Mouse (Mus musculus) heart, postnatal 25 days (tissue): ENCODE results near the gene Fubp1. TPM values are rescaled to one million over a fixed set of nuclear protein-coding genes. Genes with fewer than 3 reads are reported as not detected.

Source experiments
- DNase-seq: peaks from one replicate; pipeline ENCODE4 v3.0.0; 2022; ENCODE audit warnings: low spot score
- intact Hi-C: fragments of 180-260 bp; cut with DNase I; formaldehyde crosslinking; loops from one replicate; pipeline ENCODE4 v1.15.1; 2025
- total RNA-seq, 2 experiments: library from RNA; stranded (reverse); gene quantifications; 2 replicates each; pipeline ENCODE4 v1.2.3; 2021

Gene Fubp1
- total RNA-seq, 2 experiments from 2014 or later = 54.6 to 58.4 TPM

DNA sequence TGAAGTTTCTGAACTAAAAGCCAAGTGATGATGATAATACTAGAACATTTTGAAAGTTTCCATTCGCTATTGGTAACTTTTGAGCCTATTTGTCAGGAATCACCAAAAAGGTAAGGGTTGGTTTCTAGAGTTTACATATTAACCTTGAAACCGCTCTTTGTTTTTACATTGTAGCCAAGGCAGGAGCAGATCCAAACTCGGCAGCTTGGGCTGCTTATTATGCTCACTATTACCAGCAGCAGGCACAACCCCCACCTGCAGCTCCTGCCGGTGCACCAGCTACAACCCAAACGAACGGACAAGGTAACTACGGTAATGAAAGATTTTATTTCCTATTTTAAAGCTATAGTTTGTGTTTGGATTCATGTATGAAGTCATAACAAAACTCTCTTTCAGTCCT lies 15.7 kb downstream of the Fubp1 start:
- intact Hi-C loops = no loop called here
- no peak for DNase-seq

DNA sequence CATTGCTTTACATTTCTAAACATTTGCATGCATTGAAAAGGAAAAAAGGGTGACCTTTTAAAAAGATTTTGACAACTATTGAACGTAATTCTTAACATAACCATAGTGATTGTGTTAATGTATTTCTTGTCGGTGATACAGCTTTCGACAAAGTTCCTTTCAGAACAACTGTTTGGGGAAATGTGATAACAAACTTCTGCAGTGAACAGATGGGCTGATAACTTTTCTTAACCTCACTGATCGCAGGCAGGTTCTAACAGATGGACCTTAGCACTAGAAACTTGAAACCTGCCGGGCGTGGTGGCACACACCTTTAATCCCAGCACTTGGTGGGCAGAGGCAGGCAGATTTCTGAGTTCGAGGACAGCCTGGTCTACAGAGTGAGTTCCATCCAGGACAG lies 18.6 kb downstream of the Fubp1 start:
- no peak for DNase-seq
- intact Hi-C loops = no loop called here

DNA sequence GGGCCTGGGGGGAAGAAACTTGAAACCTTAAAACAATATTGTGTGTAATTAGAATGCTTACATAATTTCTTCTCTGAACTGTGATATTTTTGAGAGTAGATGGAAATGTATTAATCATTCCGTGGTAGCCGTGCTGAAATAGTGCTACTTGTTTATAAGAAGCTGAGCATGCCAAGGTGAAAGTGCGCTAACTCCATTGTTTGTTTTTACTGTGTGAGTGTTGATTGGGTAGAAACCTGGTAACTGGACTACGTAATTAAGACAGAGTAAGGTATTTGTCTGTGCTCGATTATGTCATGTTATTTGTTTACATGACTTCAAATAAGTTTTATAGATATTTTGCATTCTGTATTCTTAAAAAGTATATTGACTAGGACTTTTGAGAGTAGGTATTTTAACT lies 19.0 kb downstream of the Fubp1 start:
- intact Hi-C loops = no loop called here

DNA sequence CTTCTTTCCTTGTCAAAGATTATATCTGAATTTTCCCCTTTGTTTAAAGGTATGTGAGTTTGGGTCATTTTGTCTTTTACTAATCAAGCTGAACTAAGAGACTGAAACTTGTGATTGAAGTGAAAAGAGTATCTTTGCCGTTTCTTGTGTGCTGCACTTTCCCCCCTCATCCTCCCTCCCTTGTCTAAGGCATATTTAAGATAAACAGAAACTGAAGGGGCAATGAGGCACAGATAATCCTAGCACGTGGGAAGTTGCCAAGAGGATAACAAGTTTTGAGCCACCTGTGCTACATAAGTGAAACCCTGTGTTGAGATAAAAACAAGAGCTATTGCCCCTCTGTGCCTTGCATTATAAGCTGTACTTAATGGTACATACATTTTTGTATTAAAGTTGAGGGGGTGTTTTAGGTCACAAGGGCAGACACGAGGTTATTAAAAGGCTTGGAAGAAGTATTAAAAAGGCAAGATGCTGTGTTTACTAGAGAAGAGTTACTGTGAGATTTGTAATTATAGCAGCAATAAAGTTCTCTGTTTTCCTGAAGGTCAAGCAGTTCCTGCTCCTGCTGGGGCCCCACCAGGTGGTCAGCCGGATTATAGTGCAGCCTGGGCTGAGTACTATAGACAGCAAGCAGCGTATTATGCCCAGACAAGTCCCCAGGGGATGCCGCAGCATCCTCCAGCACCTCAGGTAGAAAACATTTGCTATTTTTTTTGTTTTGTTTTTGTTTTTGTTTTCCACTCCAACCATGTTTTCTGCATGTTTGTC lies 21.3 kb downstream of the Fubp1 start:
- intact Hi-C loops = no loop called here

More for the DNA sequence above, 19.0 kb downstream of the Fubp1 start:
- DNase-seq = no peak

DNA sequence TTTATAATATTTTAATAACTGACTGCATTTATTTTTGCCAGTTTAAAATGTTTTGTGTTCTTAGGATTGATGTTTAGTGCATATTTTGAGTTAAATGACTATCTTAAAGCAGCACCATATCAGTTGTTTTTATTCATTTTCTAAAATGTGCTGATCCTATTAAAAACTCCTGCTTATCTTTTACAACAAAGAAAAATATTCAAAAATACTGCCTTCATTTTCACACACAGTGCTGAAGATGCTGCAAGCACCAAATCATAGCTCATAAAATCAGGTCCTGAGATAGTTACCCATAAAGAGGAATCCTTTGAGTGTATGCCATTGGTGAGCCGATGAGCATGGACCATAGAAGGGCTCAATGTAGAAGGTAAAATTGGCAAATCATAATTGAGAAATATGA lies 25.0 kb downstream of the Fubp1 start:
- no peak for DNase-seq
- intact Hi-C loops = loop anchor here (2.0 kb wide), 1 partner anchor 16 kb away; no protein-coding TSS in a partner anchor

More for the DNA sequence above, 21.3 kb downstream of the Fubp1 start:
- no peak for DNase-seq

DNA sequence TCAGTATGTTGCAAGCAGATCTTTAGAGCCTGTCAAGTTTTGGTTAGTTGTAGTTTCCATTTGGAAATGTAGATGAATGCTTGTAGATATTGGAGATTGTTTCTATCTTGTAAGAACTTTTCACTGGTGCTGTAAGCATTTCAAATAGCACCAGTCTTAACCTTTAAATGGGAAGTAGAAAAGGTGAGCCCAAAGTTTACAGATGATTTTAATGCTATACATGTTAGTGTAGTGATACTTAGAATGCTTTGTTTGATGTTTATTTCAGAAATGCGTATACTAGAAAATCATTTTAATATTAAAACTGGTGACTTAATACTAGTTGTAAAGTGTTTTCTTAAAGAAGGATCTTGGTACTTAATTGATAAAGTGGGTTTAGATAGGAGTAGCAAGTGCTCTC lies 25.6 kb downstream of the Fubp1 start:
- intact Hi-C loops = loop anchor here (2.0 kb wide), 1 partner anchor 17 kb away; no protein-coding TSS in a partner anchor
- no peak for DNase-seq

DNA sequence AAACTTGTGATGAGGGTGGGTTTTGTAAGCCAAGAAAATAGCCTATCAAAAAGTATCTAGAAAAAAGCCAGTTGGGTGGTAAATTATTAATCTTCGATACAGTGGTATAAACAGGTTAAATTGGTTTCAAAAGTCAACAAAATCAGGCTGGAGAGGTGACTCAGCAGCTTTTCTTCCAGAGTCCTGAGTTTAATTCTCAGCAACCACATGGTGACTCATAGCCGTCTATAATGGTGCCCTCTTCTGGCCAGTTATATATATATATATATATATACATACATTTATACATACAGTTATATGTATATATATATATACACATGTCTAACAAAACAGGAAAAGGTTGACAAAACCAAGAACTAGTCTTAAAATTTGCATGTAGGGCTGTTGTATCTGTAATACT lies 28.6 kb downstream of the Fubp1 start:
- no peak for DNase-seq
- intact Hi-C loops = no loop called here

DNA sequence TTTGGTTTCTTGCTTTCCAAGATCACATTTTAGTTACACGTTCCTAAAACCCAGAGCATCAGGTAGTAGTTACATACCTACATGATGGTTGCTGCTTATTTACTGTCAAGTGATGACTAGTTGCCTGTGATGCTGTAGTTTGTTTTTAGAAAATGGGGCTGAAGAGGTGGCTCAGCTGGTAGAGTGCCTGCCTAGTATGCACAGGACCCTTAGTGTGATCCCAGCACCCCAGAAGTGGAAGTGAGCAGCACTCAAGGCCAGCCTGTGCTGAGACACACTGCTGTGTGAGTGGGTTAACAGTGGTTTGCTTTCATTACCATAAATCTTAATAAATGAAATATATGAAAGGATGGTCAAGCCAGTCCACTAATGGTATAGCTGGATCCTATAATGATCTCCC lies 29.4 kb downstream of the Fubp1 start:
- DNase-seq = no peak
- intact Hi-C loops = no loop called here

DNA sequence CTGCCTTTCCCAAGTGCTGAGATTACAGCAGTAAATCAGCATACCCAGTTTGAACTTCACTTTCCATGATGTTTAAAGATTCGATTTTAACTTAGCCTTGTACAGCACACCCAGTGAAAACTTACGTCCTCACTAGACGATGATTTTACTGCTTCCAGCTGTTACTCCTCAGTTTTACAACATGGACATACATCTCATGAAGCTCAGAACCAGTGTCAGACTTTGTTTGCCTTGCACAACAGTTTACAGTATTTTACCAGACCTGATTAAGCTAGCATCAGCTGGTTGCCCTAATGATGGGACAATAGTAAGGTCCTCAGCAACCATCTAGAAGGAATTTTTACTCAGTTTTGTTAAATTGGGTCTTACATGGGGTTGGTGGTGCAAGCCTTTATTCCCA lies 30.9 kb downstream of the Fubp1 start:
- no peak for DNase-seq
- intact Hi-C loops = no loop called here

DNA sequence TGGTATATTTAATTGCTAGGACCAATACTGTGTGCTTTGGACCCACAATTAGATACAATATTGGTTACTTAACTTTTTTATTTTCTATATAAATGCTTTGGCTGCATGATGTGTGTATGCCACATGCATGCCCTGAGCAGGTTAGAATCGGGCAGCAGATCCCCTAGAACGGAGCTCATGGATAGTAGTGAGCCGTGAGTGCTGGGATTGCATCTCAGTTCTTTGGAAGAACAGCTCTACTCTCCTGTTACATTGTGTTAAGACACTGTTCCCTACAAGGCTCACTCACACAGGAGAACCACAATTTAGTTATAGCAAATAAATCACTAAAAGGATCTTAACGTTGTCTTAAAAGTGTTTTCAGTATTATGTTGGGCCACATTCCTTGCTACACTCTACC lies 33.1 kb downstream of the Fubp1 start:
- intact Hi-C loops = no loop called here
- DNase-seq = no peak

DNA sequence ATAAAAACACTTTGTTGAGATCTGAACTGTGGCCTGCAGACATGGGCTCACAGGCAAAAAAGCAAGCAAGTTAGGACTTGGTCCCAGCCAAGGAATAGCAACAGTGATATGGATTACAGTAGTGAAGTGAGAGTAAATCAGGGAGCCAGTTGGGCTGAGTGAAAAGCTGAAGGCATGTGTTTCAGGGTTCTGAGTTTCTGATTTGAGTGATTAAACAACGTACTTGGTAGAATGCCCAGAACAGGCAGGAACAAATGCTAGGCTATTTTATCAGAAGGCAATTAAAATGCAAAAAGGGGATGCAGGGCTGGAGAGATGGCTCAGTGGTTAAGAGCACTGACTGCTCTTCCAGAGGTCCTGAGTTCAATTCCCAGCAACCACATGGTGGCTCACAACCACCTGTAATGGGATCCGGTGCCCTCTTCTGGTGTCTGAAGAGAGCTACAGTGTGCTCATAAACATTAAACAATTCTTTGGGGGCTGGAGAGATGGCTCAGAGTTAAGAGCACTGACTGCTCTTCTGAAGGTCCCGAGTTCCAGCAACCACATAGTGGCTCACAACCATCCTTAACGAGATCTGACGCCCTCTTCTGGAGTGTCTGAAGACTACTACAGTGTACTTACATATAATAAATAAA lies 35.2 kb downstream of the Fubp1 start:
- intact Hi-C loops = no loop called here

DNA sequence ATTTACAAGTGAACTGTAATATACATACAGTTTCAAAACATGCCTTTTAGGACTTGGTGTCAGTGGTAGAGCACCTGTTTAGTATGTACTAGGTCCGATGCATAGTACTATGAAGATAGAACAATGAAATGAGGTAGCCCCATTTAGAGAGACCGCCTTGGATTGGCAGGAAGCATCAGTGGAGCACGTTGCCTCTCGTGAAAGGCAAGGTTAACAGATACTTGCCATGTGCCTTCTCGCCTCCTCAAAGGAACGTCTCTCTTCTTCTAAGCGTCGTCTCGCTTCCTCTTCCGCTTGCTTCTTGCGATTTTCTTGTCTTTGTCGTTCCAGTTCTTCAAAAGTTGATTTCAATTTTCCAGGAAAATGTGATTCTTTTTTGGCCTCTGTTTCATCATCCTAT lies 37.5 kb downstream of the Fubp1 start:
- intact Hi-C loops = no loop called here
- DNase-seq = no peak

More for the DNA sequence above, 35.2 kb downstream of the Fubp1 start:
- DNase-seq = no peak

DNA sequence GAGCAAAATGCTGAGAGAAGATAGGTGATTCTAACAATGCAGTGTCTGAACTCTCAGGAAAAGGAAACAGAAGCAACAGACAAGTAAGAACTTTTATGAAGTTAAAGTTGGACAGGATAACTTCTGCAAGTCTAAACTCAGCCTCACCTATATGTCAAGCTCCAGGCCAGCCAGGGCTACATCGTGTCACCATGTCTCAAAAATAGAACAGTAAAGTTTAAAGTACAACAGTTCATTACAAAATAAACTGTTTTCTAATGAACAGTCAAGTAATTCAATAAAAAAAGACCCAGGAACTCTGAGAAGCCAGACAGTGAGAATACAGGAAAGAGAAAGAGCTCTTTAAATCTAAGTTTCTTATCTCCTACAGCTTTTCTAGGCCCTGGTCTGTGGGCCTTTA lies 40.3 kb downstream of the Fubp1 start:
- intact Hi-C loops = no loop called here

DNA sequence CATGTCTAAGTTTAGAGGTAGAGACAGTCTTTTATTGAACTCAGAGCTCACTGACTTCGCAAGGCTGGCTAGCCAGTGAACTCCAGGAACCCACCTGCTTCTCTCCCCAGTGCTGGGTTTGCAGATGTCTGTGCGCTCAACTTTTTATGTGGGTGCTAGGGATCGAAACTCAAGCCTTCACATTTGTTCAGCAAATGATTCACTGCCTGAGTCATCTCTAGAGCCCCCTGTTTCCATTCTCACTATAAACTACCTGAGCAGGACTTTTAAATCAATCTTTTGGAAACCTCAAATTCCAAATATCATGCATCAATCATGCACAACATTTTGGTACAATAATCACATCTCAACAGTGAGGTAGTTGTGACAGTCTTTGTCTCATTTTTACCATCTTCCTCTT lies 47.3 kb downstream of the Fubp1 start:
- DNase-seq = no peak
- intact Hi-C loops = no loop called here

More for the DNA sequence above, 40.3 kb downstream of the Fubp1 start:
- no peak for DNase-seq

DNA sequence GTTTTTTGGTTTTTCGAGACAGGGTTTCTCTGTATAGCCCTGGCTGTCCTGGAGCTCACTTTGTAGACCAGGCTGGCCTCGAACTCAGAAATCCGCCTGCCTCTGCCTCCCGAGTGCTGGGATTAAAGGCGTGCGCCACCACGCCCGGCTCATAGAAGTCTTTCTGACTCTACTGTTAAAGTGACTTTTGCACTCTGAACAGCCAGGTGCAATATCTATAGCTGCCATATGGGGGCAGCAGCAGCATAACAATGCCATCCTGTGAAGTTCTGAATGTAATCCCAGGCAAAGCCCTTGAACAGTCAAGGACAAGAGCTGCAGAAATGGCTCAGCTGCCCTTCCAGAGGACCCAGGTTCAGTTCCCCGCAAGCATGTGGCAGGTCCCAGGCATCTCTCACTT lies 49.2 kb downstream of the Fubp1 start:
- DNase-seq = peak; percentile 35
- intact Hi-C loops = loop anchor here (2.0 kb wide), 1 partner anchor 49 kb away; no protein-coding TSS in a partner anchor

DNA sequence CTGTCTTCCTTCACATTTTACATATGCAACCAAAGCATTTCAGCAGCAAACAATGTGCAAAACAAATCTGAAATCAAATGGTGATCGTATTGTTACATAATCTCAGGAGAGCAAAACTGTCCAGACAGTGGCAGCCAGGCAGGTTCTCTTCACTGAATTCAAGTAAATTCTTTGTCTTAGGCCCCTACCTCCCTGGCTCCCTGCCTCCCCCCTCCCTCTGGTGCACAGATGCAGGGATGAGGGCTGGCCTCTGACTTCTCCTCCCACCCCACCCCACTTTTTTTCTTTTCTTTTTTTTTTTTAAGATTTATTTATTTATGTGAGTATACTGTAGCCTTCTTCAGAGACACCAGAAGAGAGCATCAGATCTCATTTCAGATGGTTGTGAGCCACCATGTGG lies 50.1 kb downstream of the Fubp1 start:
- DNase-seq = no peak
- intact Hi-C loops = loop anchor here (1.0 to 10.0 kb wide), 3 partner anchors 55 to 494 kb away; partner anchors contain the start of gene Zzz3

DNA sequence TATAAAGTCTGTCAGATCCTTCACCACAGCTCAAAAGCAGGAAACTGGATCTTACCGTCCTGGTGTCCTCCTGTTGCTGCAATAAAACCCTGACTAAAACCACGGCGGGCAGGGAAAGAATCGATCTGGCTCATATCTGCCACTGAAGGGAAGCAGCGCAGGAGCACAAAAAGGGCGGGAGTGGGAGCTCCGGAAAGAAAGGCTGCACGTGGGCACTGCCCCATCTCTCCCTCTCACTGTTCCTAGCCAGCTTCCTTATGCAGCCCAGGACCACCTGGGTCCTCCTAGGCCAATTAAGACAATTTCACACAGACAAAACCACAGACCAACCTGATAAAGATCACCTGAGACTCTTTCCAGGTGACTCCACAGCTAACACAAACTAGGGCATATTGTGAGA lies 51.2 kb downstream of the Fubp1 start:
- DNase-seq = no peak
- intact Hi-C loops = loop anchor here (5.0 to 10.0 kb wide), 2 partner anchors 136 to 493 kb away; partner anchors contain the start of gene Zzz3

DNA sequence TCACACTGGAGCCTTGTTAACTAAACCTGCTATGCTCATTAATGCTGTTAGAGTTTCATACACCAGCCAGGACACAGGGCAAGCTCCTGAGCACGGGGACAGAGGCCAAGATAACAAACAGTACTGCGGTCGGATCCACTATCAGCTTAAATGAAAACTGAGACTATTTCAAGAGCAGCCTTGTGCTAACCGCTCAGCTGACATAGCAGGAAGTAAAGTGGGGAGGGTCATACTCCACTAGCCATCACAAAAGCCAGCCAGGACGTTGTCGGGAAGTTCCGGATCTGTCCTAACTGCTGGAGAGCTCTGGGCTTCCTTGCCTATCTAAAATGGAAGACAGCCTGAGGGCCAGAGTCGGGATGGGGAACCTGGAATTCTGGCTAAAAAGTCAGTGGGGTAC lies 51.7 kb downstream of the Fubp1 start:
- no peak for DNase-seq
- intact Hi-C loops = loop anchor here (5.0 to 10.0 kb wide), 2 partner anchors 135 to 493 kb away; partner anchors contain the start of gene Zzz3

DNA sequence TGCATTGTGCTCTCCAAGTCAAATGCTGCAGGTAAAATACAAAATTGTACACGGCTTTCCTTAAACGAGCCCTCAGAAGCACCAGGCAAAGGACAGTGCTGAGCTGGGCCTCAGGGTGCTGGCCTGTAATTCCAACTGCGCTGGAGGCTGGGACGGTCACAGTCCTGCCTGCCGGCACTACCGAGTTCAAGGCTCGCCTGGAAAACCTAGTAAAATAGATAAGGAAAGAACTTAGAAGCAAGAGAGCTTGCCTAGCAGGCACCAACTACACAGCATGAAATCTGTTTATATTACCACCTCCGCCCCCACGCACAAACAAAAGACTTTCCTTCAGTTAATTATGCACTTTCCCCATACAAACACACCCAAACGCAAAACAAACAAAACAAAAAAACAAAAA lies 54.2 kb downstream of the Fubp1 start:
- DNase-seq = no peak
- intact Hi-C loops = loop anchor here (2.0 to 10.0 kb wide), 3 partner anchors 40 to 490 kb away; partner anchors contain the start of gene Zzz3

DNA sequence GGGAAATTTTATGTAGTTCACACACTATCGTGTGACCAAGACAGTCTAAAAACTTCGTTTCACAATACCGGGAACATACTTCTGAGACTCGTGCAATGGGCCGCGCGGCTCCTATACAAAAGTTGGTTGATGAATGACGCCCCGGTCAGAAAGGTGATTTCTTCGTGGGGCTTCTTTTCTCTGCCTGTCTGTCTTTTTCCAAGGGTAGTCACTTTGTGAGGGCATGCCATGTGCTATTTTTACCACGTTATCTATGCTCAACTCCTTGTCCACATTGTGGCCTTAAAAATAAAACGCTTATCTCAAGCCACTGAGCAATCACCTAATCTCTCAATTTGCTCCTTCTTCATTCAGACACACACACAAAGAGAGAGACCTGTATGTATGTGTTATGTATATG lies 54.6 kb downstream of the Fubp1 start:
- no peak for DNase-seq
- intact Hi-C loops = loop anchor here (2.0 to 10.0 kb wide), 3 partner anchors 40 to 490 kb away; partner anchors contain the start of gene Zzz3
